Mouse (Mus musculus) urinary bladder, adult 2 months (tissue): ENCODE measurements at regions not wholly inside any gene's neighbourhood (a gene's known extent, or its start where the extent isn't known, plus 50 kb on each side); places are given as distances from the start of the nearest gene placed in this dataset.
"Not testable (repeated sequence)": the region's sequence is repeated elsewhere in the genome, so short reads cannot be mapped to it uniquely, and the experiment has no call there.

Experiments used
- DNase-seq: peaks from one replicate; pipeline ENCODE4 v3.0.0; 2022; ENCODE audit warnings: low spot score

- no peak for DNase-seq
Observed at GRCm38 (mm10) chr17:84844950-84845349, 54.4 kb upstream of the Lrpprc start.

DNA sequence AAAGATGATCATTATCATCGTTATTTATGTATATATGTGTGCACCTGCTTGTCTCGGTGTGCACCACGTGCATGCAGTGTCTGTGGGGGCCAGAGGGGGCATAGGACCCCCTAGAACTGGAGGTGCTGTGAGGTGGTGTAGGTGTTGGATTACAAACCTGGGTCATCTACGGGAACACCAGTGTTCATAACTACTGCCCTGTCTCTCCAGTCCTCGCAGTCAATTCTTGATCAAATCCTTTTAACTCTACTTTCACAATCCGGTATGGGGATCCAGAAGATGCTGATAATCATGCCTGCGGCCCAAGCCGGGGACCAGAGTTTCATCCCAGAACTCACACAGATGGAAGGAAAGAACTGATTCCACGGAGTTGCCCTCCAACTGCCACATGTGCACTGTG, 55.6 kb upstream of the Lrpprc start:
- DNase-seq = no peak

DNA sequence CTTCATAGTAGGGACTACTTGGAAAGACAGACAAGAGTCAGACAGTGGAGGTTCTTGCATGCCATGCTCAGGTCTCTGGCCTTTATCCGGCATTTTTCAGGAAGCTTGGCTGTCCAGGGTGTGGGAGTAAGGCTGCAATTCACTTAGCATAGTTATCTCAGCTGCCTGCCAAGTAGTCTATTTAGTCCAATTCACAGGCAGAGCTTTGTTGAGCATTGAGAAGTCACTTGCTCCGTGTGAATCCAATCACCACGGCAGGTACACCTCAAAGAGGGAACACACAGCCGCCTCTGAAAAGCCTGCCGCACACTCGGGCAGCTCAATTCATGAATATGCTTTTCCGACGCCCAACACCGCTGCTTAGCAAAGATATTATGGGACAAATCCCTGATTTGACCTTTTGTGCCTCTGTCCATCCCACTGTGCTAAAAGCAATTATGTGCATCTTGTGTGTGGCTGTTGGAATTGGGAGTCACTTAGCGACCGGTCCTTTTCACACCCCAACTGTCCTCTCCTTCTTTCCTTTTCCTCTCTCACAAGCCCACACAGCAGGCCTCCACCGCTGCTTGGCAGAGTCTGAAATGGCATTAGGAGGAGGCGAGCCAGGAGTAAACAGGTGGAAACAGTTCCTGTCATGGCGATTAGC, 57.9 kb upstream of the Lrpprc start:
- DNase-seq = no peak

DNA sequence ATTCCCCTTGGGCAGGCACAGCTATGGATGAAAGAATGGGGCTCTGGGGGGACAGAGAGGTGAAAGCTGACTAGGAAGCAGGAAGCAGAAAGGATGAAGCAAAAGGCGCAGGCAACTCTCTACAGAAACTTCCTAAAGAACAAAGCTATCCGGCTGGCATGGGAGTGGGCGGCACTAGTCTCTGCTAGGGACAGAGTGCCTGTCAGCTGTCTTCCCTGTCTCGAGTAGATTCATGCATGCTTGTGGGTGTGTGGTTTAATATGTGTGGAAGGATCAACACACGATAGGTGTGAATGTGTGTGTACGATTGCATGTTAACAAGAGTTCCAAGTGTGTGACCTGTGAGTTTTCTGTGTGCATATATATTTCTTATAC, 58.4 kb upstream of the Lrpprc start:
- no peak for DNase-seq

GRCm38 (mm10) chr17:84850464-84850863, 59.9 kb upstream of the Lrpprc start:
- DNase-seq = no peak

DNA sequence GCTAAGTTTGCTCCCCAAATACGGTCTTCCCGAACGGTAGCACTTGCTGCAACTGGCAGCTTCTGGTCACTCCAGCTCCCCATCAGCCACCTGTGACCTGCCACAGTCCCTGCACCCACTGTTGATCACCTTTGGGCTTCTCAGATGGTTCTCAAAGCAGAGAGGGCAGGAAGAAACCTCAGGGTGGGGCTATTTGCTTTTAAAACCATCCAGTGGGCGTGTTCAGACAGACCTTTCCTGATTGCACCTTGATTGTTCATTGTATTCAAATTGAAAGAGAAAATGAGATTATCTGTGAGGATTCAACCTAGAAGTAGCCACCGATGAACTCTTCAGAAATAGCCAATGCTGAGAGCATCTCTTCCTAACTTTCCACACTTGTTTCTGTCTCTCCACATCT, 60.3 kb upstream of the Lrpprc start:
- no peak for DNase-seq

GRCm38 (mm10) chr17:84856971-84857370, 66.4 kb upstream of the Lrpprc start:
- DNase-seq = no peak

GRCm38 (mm10) chr17:84858830-84859229, 68.2 kb upstream of the Lrpprc start:
- DNase-seq = no peak

- no peak for DNase-seq
Observed at GRCm38 (mm10) chr17:84859916-84860315, 69.3 kb upstream of the Lrpprc start.

DNA sequence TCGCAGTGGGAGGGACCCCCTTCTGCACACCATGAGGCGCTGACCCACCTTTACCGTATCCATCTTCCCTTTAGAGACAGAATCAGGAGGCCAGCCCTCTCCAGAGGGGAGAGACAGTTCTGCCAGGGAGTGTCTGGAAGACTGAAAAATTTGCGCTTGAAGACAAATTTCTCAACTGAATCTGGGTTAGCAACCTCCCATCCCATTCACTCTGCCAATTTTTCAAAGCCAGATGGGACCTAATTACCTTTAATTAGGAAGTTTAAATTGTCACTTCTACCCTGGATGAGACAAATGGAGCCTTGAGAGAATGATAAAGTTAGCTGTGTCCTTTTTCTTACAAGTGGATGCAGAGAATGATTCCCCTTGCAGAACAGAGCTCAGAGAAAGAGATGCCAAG, 70.2 kb upstream of the Lrpprc start:
- no peak for DNase-seq

DNA sequence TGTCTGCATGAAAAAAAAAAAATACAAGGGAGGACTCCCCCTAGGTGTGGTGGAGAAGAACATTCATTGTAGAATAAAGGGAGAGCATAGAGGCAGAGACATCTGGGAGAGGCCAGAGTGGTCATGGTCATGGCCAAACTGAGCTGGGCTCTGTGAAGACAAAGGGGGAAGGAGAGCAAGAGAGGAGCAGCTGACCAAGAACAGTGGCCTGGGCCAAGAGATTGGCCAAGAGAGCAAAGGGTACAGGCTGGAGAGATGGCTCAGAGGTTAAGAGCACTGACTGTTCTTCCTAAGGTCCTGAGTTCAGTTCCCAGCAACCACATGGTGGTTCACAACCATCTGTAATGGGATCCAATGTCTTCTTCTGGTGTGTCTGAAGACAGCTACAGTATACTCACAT, 73.6 kb upstream of the Lrpprc start:
- DNase-seq = not testable (repeated sequence)

GRCm38 (mm10) chr17:84865158-84865557, 74.6 kb upstream of the Lrpprc start:
- no peak for DNase-seq

- DNase-seq = no peak
Observed at GRCm38 (mm10) chr17:84865566-84865965, 75.0 kb upstream of the Lrpprc start.

- DNase-seq = no peak
Observed at GRCm38 (mm10) chr17:84869074-84869722, 78.6 kb upstream of the Lrpprc start.

GRCm38 (mm10) chr17:84873554-84873953, 83.0 kb upstream of the Lrpprc start:
- no peak for DNase-seq

DNA sequence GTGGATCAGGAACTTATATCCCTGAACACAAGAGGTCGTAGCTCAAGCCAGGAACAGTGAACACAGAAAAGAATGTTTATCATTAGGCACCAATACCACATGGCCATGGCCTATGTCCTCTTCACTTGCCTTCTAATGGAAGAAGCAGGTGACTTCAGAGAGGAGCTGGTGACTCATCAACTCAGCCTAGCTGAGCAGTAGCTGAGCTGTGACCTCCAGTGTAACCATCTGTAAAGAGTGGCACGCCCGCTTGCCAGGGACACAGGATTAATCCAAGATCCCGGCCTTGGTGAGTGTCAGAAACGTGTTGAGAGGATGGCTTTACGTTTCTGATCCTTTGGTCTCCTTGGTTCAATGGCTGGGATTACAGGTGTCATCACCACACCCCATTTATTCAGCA, 82.0 kb upstream of the Ppm1b start:
- no peak for DNase-seq

DNA sequence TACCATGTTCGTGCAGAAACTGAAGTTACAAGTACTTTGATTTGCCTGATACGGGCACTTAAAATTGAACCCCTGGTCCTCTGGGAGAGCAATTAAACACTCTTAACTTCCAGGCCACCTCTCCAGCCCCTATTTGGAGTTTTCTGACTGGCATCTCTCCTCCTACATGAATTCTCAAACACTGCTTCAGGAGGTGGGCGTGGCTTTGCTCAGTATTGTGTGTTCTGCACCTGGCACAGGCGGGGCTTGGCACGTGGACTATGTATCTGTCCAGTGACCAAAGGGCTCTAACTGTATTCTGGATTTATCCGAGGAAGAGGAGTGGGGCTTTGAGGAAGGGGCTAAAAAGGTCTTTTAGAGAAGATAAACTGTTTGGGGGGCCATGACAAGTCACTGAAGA, 81.5 kb upstream of the Ppm1b start:
- DNase-seq = no peak

GRCm38 (mm10) chr17:84876037-84876436, 80.5 kb upstream of the Ppm1b start:
- no peak for DNase-seq

DNA sequence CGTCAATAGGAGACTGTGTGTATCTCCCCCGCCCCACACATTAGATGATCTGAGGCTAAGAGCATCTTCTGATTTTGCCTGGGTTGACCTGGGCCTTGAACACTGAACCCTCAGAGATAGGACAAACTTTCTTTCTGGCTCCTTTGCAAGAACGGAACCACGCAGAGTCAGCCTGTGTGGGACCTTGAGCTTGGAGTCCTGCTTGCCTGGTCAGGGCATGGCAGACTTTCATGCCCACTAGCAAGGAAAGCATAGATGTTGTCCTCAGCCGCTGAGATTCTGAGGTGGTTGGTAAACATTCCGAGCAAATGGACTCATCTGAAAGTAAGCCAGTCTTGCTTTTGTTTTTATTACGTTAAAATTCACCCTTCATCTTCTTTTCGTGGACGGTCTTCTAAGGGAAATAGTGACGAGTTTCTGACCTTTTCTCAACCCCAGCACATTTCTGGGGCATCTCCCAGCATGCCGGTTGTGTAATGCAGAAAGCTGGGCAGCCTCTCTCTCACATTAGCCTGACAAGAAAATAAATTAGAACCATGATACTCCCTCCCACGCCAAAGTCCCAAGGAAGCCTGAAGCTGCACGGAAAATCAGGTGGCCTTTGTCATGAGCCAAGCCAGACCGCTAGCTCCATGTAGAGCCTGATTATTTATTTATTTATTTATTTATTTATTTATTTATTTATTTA, 79.2 kb upstream of the Ppm1b start:
- DNase-seq = no peak

DNA sequence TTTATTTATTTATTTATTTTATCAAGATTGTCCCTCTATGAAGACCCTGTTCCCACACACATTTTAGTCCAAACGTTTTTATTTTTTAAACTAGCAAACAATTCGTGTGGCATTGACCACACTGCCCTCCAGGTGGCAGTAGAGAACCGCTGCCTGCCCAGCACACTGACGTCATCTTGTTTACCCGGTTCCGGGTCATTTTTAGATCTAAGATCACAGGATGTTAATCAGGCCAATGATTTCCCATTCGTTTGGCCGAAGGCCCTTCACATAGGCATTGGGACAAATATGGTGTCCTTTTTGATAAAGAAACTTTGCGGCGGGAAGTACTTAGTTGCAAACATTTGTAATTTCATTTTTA, 78.7 kb upstream of the Ppm1b start:
- peak; percentile 36 for DNase-seq

DNA sequence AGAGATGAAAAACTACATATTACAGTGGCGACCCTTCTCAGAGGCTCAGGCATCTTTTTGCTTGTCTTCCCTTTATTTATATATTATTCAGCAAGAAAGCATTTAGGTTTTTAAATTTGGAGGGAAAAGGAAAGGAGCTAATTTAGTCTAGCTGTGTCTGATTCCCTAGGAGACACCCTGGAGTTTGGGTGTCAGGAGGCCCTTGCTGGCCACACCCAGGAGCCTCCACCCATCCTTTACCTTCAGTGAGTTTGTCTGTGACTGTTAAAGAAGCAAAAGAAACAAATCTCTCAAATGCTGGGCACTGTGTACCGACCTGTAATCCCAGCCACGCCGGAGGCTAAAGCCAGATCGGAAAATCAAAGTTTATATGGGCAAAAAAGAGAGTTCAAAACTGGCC, 78.2 kb upstream of the Ppm1b start:
- no peak for DNase-seq

- DNase-seq = no peak
Observed at GRCm38 (mm10) chr17:84879146-84879545, 77.4 kb upstream of the Ppm1b start.

GRCm38 (mm10) chr17:84880946-84881345, 75.6 kb upstream of the Ppm1b start:
- DNase-seq = no peak
